Mouse (Mus musculus): Measurements from ENCODE around the gene Mlec. TPM values are rescaled to one million over a fixed set of nuclear protein-coding genes. Genes with fewer than 3 reads are reported as not detected.
"Not testable (repeated sequence)": the region's sequence is repeated elsewhere in the genome, so short reads cannot be mapped to it uniquely, and the experiment has no call there.

Mlec gene
- polyA plus RNA-seq, 1 experiment from 2014 or later: 25.3 TPM

DNA sequence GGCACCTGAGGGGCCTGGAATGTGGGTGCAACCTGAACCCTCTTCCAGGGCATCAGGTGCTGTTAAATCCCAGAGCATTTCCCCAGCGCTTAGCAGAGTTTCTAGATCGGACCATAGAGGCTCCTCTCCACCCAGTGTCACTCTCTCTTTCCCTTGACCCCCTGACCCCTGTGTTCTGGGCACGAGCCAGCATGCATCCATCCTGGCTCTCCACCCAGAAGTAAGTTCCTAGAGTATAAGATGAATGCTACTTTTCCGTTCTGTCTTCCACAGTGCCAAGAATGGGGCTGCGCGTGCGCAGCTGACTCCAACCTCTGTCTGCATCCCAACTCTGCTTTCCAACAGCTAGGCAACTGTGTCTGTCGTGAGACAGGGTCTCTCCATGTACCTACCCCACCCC lies 12.2 kb upstream of the Mlec start:
- Histone ChIP-seq H3K9ac (replicated peaks) (no peak overlapping the region), H3K36me3 (no peaks in the 10 kb centered on the region), H3K27me3 (no peaks in the 10 kb centered on the region), H3K4me1 (replicated peaks) (peaks cover 6% of the 10 kb centered on the region; the same call in 1 of the 2 replicates), H3K4me2 (replicated peaks) (no peak overlapping the region), H3K4me3 (replicated peaks) (no peak overlapping the region), H3K27ac (no peak overlapping the region), H3K9me3 (no peaks in the 10 kb centered on the region)
- ATAC-seq: no peak
- 88% methylated on average over 8 of the region's 8 CpGs for WGBS

DNA sequence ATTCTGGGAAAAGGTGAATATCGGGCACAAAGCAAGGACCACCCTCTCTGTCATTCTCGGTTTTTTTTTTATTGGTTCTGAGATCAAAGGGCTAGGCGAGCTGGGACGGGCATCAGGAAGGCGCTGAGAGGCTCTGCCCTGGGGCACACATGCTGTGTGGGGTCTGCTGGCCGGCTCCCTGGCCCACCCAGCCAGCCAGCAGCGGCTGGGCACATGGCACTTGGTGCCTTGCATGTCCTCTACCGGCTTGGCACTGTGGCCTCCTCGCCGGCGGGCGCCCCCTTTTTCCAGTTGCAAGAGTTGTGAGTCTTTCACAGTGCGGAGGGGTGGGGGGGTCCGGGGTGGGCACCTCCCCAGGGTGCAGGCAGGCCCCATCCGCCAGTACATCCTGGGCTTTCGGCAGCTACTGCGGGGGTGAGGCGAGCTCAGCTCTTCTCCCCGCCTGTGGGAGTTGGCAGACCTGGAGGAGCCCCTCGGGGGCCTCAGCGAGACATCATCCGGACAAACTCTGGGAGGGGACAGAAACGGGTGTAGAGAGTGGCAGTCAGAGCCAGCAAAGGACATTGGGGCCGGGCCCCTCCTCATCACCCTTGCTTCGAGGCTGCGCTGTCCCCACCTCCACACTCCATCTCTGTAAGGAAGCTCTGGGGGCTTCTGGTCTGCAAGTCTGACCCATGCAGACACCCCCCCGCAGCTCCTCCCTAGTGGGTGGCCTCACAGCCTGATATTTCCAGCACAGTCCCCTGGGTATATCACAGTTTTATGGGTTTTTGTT lies 10.8 kb upstream of the Mlec start:
- no peak overlapping the region for H3K9ac ChIP-seq (replicated peaks)
- no peak overlapping the region for H3K4me3 ChIP-seq (replicated peaks)
- peaks cover 6% of the 10 kb centered on the region; the same call in 1 of the 2 replicates for H3K4me1 ChIP-seq (replicated peaks)
- no peak for ATAC-seq
- H3K36me3 ChIP-seq: no peaks in the 10 kb centered on the region
- H3K27ac ChIP-seq: no peak overlapping the region
- no peaks in the 10 kb centered on the region for H3K27me3 ChIP-seq
- no peak overlapping the region for H3K4me2 ChIP-seq (replicated peaks)
- no peaks in the 10 kb centered on the region for H3K9me3 ChIP-seq
- WGBS: 59% methylated on average over 26 of the region's 27 CpGs

DNA sequence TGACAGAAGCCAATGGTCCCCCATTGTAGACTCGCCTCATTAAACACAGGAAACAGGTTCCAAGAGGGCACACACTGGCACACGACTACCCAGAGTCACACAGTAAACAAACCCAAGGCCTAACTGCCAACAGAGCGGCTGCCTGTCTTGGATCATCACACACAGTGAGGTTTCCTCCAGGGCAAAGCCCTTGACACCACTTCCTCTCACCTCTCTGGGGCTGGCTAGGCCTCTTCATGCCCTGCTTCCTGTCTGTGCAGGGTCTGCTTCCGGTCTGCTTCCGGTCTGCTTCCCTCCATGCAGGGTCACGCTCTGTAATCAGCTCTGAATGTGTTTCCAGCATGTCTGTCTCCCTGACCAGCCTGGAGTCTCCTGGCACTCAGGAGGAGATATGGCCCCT lies 9.4 kb upstream of the Mlec start:
- Histone ChIP-seq H3K4me2 (replicated peaks) (no peak overlapping the region), H3K27me3 (no peaks in the 10 kb centered on the region), H3K36me3 (no peaks in the 10 kb centered on the region), H3K4me1 (replicated peaks) (peaks cover 6% of the 10 kb centered on the region; the same call in 1 of the 2 replicates), H3K27ac (no peak overlapping the region), H3K9ac (replicated peaks) (0 out of 2 replicates have a peak overlapping the region, but pooled peaks have one; percentile 32), H3K9me3 (no peaks in the 10 kb centered on the region), H3K4me3 (replicated peaks) (no peak overlapping the region)
- 85% methylated on average over 6 of the region's 6 CpGs for WGBS
- ATAC-seq: no peak

DNA sequence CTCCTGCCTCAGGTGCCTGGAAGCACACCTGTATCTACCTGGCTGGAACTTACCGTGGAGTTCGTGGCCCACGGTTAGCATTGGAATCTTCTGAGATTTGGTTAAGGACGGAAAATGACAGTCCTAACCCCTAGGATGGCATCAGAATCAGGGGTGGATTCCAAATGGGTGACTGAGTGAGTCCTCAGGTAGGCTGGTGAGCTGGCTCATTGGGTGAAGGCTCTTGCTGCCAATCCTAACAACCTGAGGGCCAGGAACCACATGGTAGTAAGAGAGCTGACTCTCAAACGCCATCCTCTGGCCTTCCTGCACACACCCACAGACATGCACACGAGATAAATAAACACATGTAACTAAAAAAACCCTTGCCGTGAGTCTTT lies 8.8 kb upstream of the Mlec start:
- peaks cover 6% of the 10 kb centered on the region; the same call in 1 of the 2 replicates for H3K4me1 ChIP-seq (replicated peaks)
- H3K4me2 ChIP-seq (replicated peaks): no peak overlapping the region
- H3K27me3 ChIP-seq: no peaks in the 10 kb centered on the region
- no peak overlapping the region; the same call in 1 of the 2 replicates for H3K27ac ChIP-seq
- H3K9me3 ChIP-seq: no peaks in the 10 kb centered on the region
- WGBS: 83% methylated on average over 7 of the region's 7 CpGs
- H3K4me3 ChIP-seq (replicated peaks): no peak overlapping the region
- no peak for ATAC-seq
- H3K36me3 ChIP-seq: no peaks in the 10 kb centered on the region
- no peak overlapping the region for H3K9ac ChIP-seq (replicated peaks)

DNA sequence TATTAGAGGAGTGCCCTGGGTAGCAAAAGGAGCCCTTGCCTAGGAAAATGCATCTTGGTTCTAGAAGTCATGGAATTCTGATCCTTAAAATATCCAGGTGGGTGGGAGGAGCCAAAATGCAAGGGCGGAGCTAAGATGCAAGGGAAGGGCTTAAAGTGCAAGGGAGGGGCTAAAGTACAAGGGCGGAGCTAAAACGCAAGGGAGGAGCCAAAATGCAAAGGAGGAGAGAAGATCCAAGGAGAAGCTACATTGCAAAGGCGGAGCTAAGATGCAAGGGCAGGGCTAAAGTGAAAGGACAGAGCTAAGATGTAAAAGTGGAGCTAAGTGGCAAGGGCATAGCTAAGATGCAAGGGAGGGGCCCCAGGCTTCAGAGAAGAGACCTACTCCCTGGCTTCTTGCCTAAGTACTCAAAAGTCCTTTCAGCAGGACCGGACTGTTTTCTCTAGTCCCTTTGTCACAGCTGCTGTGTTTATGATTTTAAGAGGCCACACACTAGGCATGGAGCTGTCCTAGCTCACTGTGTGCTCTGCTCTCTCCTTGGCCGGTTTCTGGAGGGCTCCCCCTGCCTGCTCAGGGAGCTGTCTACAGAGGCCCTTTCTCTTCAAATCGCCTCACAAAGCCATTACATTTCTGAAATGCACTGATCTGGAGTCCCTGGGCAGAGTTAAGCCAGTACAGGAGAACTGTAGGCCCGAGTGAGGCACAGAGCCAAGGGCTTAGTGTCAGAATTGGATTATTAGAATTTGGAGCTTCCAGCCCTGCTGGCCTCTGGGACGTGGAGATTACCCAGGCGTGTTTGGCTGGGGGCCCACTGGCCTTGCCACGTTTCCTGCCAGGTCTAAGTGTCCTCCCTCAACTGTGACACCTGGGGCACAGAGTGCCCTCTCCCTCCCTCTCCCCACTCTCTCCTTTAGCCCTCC lies 8.2 kb upstream of the Mlec start:
- peaks cover 6% of the 10 kb centered on the region; the same call in 1 of the 2 replicates for H3K4me1 ChIP-seq (replicated peaks)
- no peak overlapping the region for H3K9ac ChIP-seq (replicated peaks)
- no peak overlapping the region for H3K4me2 ChIP-seq (replicated peaks)
- WGBS: 42% methylated on average over 11 of the region's 11 CpGs
- no peaks in the 10 kb centered on the region for H3K27me3 ChIP-seq
- H3K4me3 ChIP-seq (replicated peaks): no peak overlapping the region
- ATAC-seq: peak; percentile 58
- no peaks in the 10 kb centered on the region for H3K9me3 ChIP-seq
- peak overlapping the region; percentile 70 for H3K27ac ChIP-seq
- no peaks in the 10 kb centered on the region for H3K36me3 ChIP-seq

DNA sequence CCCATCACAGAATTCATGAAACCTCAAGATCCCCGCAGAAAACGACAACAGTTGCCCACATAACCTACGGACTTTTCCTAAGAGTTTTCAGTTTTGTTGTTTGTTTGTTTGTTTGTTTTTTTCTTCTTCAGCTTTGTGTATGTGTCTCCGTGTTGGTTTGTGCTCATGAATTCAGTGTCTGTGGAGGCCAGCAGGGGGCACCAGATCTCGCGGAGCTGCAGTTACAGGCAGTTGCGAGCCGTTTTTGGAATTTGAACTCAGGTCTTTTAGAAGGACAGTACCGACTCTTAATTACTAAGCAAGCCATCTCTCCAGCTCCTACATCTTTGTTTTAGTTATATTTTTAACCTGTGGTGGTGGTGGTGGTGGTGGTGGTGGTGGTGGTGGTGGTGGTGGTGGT lies 7.4 kb upstream of the Mlec start:
- Histone ChIP-seq H3K9ac (replicated peaks) (no peak overlapping the region), H3K27ac (no peak overlapping the region), H3K4me1 (replicated peaks) (peaks cover 6% of the 10 kb centered on the region; the same call in 1 of the 2 replicates), H3K4me3 (replicated peaks) (no peak overlapping the region), H3K4me2 (replicated peaks) (no peak overlapping the region), H3K36me3 (no peaks in the 10 kb centered on the region), H3K27me3 (no peaks in the 10 kb centered on the region), H3K9me3 (no peaks in the 10 kb centered on the region)
- WGBS: 67% methylated on average over 9 of the region's 9 CpGs
- ATAC-seq: no peak

DNA sequence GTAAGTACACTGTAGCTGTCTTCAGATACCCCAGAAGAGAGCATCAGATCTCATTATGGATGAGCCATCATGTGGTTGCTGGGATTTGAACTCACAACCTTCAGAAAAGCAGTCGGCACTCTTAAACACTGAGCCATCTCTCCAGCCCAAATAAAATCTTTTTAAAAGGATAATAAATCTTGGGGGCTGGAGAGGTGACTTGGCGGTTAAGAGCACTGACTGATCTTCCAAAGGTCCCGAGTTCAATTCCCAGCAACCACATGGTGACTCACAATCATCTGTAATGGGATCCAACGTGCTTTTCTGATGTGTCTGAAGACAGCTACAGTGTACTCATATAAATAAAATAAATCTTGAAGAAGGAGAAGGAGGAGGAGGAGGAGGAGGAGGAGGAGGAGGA lies 6.5 kb upstream of the Mlec start:
- not testable (repeated sequence) for H3K4me1 ChIP-seq (replicated peaks); H3K9me3 ChIP-seq; H3K27ac ChIP-seq; H3K9ac ChIP-seq (replicated peaks); H3K4me3 ChIP-seq (replicated peaks); H3K27me3 ChIP-seq; ATAC-seq; H3K36me3 ChIP-seq; H3K4me2 ChIP-seq (replicated peaks)
- WGBS: 80% methylated on average over 4 of the region's 4 CpGs

DNA sequence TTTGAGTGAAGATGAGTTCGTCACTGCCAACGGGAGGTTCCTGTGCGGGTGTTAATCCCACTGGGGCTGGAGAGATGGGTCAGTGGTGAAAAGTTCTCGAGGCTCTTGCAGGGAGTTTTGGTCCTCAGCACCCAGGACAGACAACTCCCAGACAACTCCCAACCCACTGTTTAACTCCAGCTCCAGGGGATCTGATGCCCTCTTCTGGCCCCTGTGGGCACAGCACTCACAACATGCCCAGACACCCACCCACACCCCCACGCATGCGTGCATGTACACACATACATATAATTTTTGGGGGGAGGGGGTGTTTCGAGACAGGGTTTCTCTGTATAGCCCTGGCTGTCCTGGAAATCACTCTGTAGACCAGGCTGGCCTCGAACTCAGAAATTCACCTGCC lies 5.6 kb upstream of the Mlec start:
- no peaks in the 10 kb centered on the region for H3K9me3 ChIP-seq
- H3K27me3 ChIP-seq: no peaks in the 10 kb centered on the region
- no peak for ATAC-seq
- peaks cover 4% of the 10 kb centered on the region for H3K4me1 ChIP-seq (replicated peaks)
- 39% methylated on average over 8 of the region's 8 CpGs for WGBS
- no peak overlapping the region for H3K4me2 ChIP-seq (replicated peaks)
- H3K4me3 ChIP-seq (replicated peaks): no peak overlapping the region
- no peak overlapping the region for H3K27ac ChIP-seq
- H3K36me3 ChIP-seq: no peaks in the 10 kb centered on the region
- no peak overlapping the region for H3K9ac ChIP-seq (replicated peaks)

DNA sequence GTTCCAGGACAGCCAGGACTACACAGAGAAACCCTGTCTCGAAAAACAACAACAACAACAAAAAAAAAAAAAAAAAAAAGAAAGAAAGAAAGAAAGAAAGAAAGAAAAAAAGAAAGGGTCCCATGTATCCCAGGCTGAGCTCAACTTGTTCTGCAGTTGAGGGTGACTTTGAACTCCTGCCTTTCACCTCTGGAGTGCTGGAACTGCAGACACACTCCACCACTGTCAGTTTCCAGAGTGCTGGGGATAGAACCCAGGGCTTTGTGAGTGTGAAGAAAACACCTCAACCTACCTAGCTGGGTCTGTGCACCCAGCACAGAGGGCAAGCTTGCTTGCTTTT lies 3.9 kb upstream of the Mlec start:
- ATAC-seq; H3K9me3 ChIP-seq; H3K27ac ChIP-seq; H3K9ac ChIP-seq (replicated peaks); H3K4me3 ChIP-seq (replicated peaks); H3K27me3 ChIP-seq; H3K36me3 ChIP-seq; H3K4me2 ChIP-seq (replicated peaks): not testable (repeated sequence)
- no CpG with 5 or more reads among the region's 1 CpGs for WGBS
- peaks cover 11% of the 10 kb centered on the region for H3K4me1 ChIP-seq (replicated peaks)

DNA sequence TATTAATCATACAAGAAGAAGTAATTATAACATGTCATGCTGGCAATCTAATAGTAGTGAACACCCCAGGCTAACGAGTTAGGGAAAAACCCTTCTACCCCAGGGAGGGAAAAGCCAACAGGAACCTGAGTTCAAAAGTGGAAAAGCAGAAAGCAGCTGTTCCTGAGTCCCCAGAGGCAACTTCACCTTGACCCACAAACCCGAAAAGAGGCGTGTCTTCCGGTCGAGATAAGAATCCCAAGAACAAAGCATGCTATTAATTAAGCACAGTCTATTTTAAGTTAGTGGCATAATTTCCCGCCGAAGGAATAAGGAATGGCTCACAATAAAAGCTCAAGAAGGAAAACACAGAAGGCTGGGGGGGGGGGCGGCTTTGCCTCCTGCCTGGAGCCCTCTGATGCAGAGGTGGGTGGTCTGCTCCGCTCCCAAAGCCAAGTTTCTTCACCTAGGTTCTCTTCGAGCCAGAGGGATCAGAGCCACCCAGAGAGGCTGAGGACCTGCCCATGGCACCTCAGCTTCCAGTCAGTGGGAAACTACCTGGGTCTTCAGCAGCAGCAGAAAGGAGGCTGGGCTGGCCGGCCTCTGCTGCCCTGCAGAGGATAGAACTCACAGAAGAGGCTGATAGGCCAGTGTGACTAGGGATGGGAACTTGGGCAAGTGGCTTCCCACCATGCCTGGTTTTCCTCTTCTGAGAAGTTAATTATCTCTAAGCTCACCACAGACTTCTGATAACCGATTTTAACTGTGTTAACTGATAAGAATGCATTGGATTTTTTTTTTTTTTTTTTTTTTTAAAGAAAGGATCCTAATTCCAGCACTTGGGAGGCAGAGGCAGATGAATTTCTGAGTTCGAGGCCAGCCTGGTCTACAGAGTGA lies 3.3 kb upstream of the Mlec start:
- Histone ChIP-seq H3K9me3 (no peaks in the 10 kb centered on the region), H3K4me1 (replicated peaks) (peaks cover 17% of the 10 kb centered on the region), H3K36me3 (no peaks in the 10 kb centered on the region), H3K4me2 (replicated peaks) (no peak overlapping the region), H3K27me3 (no peaks in the 10 kb centered on the region), H3K4me3 (replicated peaks) (no peak overlapping the region), H3K9ac (replicated peaks) (no peak overlapping the region), H3K27ac (no peak overlapping the region)
- 61% methylated on average over 13 of the region's 13 CpGs for WGBS
- no peak for ATAC-seq

DNA sequence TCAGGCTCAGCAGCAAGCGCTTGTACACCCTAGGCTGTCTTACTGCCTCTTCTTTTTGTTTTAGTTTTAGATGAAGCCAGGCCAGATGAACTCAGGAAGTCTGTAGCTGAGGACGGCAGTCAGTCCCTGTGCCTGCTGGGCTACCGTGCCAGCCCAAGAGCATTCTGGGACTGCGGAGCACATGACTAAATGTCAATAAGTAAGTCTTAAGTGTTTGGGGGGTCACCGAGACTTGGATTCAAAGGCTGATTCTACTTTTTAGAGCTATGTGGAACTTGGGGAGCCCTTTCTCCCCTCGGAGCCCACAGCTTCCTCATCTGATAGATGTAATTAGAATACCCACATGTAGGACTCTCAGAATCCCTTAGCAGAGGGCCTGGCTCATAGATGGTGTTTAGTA lies 2.7 kb upstream of the Mlec start:
- Histone ChIP-seq H3K9ac (replicated peaks) (no peak overlapping the region), H3K4me3 (replicated peaks) (no peak overlapping the region), H3K9me3 (no peaks in the 10 kb centered on the region), H3K27ac (no peak overlapping the region), H3K4me2 (replicated peaks) (no peak overlapping the region), H3K36me3 (no peaks in the 10 kb centered on the region), H3K27me3 (no peaks in the 10 kb centered on the region), H3K4me1 (replicated peaks) (peaks cover 23% of the 10 kb centered on the region)
- WGBS: 79% methylated on average over 6 of the region's 6 CpGs
- no peak for ATAC-seq

Measured in midbrain, embryonic 13.5 days (tissue).